Mouse (Mus musculus) midbrain, embryonic 12.5 days (tissue): ENCODE measurements at regions not wholly inside any gene's neighbourhood (a gene's known extent, or its start where the extent isn't known, plus 50 kb on each side); places are given as distances from the start of the nearest gene placed in this dataset.

ENCODE experiments used
- ATAC-seq: fragments of 200-750 bp; cut with Nextera tagmentation; 2 replicates; pipeline ENCODE4 v1.8.0; 2017; ENCODE audit warnings: low read depth, moderate TSS enrichment, moderate library complexity; ENCODE audit not compliant: low FRiP score
- H3K27ac ChIP-seq: fragments of 300-500 bp; sonication (generic); replicated peaks from 2 replicates; pipeline ENCODE4 v1.5.1; 2016; ENCODE audit warnings: mild to moderate bottlenecking
- H3K27me3 ChIP-seq: fragments of 300-500 bp; sonication (generic); 2 replicates; pipeline ENCODE4 v1.6.1; 2016; ENCODE audit warnings: mild to moderate bottlenecking
- H3K36me3 ChIP-seq: fragments of 300-500 bp; sonication (generic); 2 replicates; pipeline ENCODE4 v1.6.1; 2016
- H3K4me1 ChIP-seq: fragments of 300-500 bp; sonication (generic); 2 replicates; pipeline ENCODE4 v1.6.1; 2016
- H3K4me2 ChIP-seq: fragments of 300-500 bp; sonication (generic); replicated peaks from 2 replicates; pipeline ENCODE4 v1.6.1; 2016; ENCODE audit warnings: mild to moderate bottlenecking, moderate library complexity
- H3K4me3 ChIP-seq: fragments of 300-500 bp; sonication (generic); 2 replicates; pipeline ENCODE4 v1.5.1; 2016; ENCODE audit warnings: mild to moderate bottlenecking
- H3K9ac ChIP-seq: fragments of 300-500 bp; sonication (generic); replicated peaks from 2 replicates; pipeline ENCODE4 v1.6.1; 2016; ENCODE audit warnings: mild to moderate bottlenecking, moderate library complexity
- H3K9me3 ChIP-seq: fragments of 300-500 bp; sonication (generic); 2 replicates; pipeline ENCODE4 v1.6.1; 2016; ENCODE audit warnings: mild to moderate bottlenecking
- WGBS: fragments of 180-500 bp; shearing (Covaris S2); methylation state at CpG from one replicate; pipeline ENCODE4 v1.1.7; 2016; 5-methylcytosine and 5-hydroxymethylcytosine counted together

- Histone ChIP-seq H3K36me3 (no peaks in the 10 kb centered on the region), H3K4me3 (no peak overlapping the region), H3K4me2 (no peak overlapping the region), H3K27ac (0 out of 2 replicates have a peak overlapping the region, but pooled peaks have one; percentile 54), H3K27me3 (no peaks in the 10 kb centered on the region), H3K4me1 (peaks cover 38% of the 10 kb centered on the region), H3K9me3 (no peaks in the 10 kb centered on the region), H3K9ac (no peak overlapping the region)
- no peak for ATAC-seq
- WGBS, result 48% methylated on average over 2 of the region's 2 CpGs
These were observed 63.5 kb upstream of the Kazn start for GRCm38 (mm10) chr4:142302724-142303120.

DNA sequence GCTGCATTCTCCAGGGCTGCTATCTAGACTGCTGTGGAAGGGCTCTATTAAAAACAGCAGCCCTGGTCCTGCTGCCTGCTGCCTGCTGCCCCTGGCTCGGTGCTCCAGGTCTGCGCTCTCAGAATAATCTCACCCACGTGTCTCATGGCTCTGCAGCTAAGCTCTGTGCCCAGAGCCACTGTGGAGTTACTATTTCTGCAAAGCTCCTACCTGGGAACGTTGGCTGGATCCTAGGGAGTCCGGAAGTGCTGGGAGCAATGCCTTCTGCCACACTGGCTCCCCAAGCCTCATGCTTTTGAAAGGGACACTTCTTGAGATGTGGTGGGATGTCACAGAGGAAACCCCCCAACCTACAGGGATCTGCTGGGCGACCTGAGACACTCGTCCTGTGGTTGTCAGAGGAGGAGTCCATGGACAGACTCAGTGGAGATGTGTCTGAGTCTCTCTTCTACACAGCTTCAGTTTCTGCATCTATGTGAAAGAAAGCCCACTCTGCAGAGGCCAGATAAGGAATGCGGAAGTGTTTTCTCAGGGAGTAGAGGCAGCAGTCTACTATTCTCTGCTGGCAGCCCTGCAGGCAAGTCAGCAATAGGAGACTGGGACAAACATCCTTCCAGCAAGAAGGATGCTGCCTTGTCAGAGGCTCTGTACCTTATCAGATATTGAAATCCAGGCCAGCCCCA, 63.0 kb upstream of the Kazn start:
- H3K27me3 ChIP-seq, result no peaks in the 10 kb centered on the region
- peaks cover 39% of the 10 kb centered on the region for H3K4me1 ChIP-seq
- no peaks in the 10 kb centered on the region for H3K36me3 ChIP-seq
- no peak overlapping the region for H3K4me2 ChIP-seq
- no peaks in the 10 kb centered on the region for H3K9me3 ChIP-seq
- no peak overlapping the region for H3K4me3 ChIP-seq
- 24% methylated on average over 8 of the region's 8 CpGs for WGBS
- H3K27ac ChIP-seq, result peak overlapping the region; percentile 54; the same call in 1 of the 2 replicates
- ATAC-seq, result no peak
- H3K9ac ChIP-seq, result no peak overlapping the region

DNA sequence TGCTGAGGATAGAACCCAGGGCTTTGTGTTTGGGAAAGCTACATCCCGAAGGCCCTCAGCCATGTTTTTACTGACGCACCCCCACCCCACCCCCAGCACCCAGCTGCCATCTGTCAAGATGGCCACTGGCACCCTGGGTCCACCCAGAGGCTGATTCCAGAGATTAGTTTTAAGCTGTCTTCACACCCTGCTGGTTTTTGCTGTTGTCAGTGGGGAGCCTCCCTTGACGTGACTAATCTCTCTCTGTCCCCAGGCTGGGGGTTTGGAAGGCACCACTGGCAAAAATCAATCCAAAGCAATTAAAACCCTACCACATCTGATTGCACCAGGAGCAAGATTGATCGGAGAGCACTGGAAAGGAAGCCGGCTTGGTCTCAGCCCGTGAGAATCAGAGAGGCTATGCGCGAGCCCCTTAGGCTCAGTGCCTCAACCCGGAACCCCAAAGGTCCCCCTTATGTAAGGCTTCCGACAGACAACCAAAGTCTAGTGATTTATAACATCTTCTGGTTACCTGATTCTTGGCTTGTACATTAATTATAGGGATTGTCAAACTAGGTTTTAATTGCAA, 59.7 kb upstream of the Kazn start:
- Histone ChIP-seq H3K27me3 (no peaks in the 10 kb centered on the region), H3K4me1 (peaks cover 50% of the 10 kb centered on the region), H3K27ac (no peak overlapping the region), H3K4me2 (no peak overlapping the region), H3K9me3 (no peaks in the 10 kb centered on the region), H3K36me3 (no peaks in the 10 kb centered on the region), H3K4me3 (no peak overlapping the region), H3K9ac (no peak overlapping the region)
- peak; percentile 52; the same call in 1 of the 2 replicates for ATAC-seq
- 38% methylated on average over 10 of the region's 10 CpGs for WGBS

GRCm38 (mm10) chr4:142292760-142293159, 53.6 kb upstream of the Kazn start:
- Histone ChIP-seq H3K36me3 (no peaks in the 10 kb centered on the region), H3K4me2 (no peak overlapping the region), H3K9me3 (no peaks in the 10 kb centered on the region), H3K9ac (no peak overlapping the region), H3K4me1 (peaks cover 35% of the 10 kb centered on the region; the same call in 1 of the 2 replicates), H3K4me3 (no peak overlapping the region), H3K27ac (no peak overlapping the region), H3K27me3 (no peaks in the 10 kb centered on the region)
- peak; percentile 27; the same call in 1 of the 2 replicates for ATAC-seq
- 68% methylated on average over 7 of the region's 7 CpGs for WGBS

- H3K9ac ChIP-seq, result no peak overlapping the region
- 81% methylated on average over 9 of the region's 9 CpGs for WGBS
- peak; percentile 72; the same call in 1 of the 2 replicates for ATAC-seq
These were observed 53.1 kb upstream of the Kazn start for GRCm38 (mm10) chr4:142292334-142292733.

GRCm38 (mm10) chr4:142291366-142291765, 52.2 kb upstream of the Kazn start:
- no peak overlapping the region for H3K9ac ChIP-seq
- 76% methylated on average over 3 of the region's 3 CpGs for WGBS
- H3K27me3 ChIP-seq, result no peaks in the 10 kb centered on the region
- no peak for ATAC-seq
- H3K9me3 ChIP-seq, result no peaks in the 10 kb centered on the region
- no peak overlapping the region for H3K27ac ChIP-seq
- peaks cover 27% of the 10 kb centered on the region; the same call in 1 of the 2 replicates for H3K4me1 ChIP-seq
- H3K4me3 ChIP-seq, result no peak overlapping the region
- H3K36me3 ChIP-seq, result no peaks in the 10 kb centered on the region
- no peak overlapping the region for H3K4me2 ChIP-seq

More at GRCm38 (mm10) chr4:142292334-142292733, 53.1 kb upstream of the Kazn start:
- H3K9me3 ChIP-seq, result no peaks in the 10 kb centered on the region
- no peaks in the 10 kb centered on the region for H3K27me3 ChIP-seq
- 0 out of 2 replicates have a peak overlapping the region, but pooled peaks have one; percentile 20 for H3K27ac ChIP-seq
- H3K4me2 ChIP-seq, result no peak overlapping the region
- H3K4me1 ChIP-seq, result peaks cover 35% of the 10 kb centered on the region; the same call in 1 of the 2 replicates
- H3K4me3 ChIP-seq, result no peak overlapping the region
- no peaks in the 10 kb centered on the region for H3K36me3 ChIP-seq
